Mouse (Mus musculus): ENCODE data around the gene Kif1a. TPM values are rescaled to one million over a fixed set of nuclear protein-coding genes. Genes with fewer than 3 reads are reported as not detected.
"Not testable (repeated sequence)": the region's sequence is repeated elsewhere in the genome, so short reads cannot be mapped to it uniquely, and the experiment has no call there.

The Kif1a gene
- total RNA-seq, 2 experiments from 2014 or later, result not detected

GRCm38 (mm10) chr1:92979073-92979602, 122.6 kb downstream of the Kif1a start:
- no peak for ATAC-seq (replicated peaks; ENCODE audit: poor library complexity, severe bottlenecking)

DNA sequence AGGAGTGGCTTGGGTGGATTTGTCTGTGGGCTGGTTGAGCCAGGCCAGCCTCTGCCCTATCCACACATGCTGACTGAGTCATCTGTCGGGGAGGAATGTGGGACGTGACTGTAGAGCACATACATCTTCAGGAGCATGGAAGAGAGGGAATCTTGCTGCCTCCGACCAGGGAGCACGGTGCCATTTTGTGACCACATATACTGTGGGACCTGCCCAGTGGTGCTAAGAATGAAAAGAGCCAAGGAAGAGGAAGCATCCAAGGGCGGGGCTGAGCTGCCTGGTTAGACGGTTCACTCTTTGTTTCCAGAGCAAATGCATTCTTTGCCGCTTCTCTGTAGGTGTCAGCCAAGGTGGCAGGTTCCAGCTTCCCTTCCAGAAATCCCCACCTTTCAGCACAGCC, 123.1 kb downstream of the Kif1a start:
- no peak for ATAC-seq (replicated peaks; ENCODE audit: poor library complexity, severe bottlenecking)

GRCm38 (mm10) chr1:92976141-92976566, 125.6 kb downstream of the Kif1a start:
- peak; percentile 15 for ATAC-seq (replicated peaks; ENCODE audit: poor library complexity, severe bottlenecking)

- peak; percentile 75 for ATAC-seq (replicated peaks; ENCODE audit: poor library complexity, severe bottlenecking)
Observed at GRCm38 (mm10) chr1:92972854-92973253, 128.9 kb downstream of the Kif1a start.

DNA sequence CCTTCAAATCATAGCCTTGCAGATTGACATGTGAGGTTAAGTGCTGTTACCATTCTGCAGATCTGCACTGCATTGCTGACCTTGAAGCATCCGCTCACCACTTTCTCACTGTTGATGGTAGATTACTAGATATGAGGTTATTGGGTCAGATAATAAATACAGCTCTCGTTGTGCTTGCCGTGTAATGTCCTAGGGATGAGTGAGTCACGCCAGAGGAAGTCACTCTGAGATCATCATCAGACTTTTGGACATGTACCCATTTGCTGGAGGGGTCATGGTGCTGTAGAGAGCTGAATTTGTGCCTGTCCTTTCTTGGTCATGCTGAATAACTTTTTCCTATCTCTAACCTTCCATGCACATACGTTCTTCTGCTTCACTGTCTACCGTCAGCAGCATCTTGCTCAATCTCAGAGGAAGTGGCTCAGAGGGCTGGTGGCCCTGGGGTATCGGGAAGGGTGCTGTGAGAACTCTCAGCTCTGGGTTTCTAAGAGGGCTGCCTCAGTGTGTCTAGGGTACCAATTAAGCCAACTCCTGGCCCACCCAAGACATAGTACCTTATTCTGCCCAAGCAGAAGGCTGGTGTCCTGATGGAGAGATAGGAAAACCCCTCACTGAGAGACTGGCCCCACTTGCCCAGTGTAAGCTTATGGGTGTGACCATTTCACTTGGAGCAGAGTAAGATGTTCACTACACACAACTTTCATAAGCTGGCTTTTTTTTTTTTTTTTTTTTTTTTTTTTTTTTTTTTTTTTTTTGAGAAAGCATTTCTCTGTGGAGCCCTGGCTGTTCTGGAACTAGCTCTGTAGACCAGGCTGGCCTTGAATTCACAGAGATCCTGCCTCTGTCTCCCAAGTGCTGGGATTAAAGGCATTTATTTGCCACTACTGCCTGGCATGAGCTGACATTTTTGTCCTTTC, 129.6 kb downstream of the Kif1a start:
- ATAC-seq (replicated peaks; ENCODE audit: poor library complexity, severe bottlenecking), result peak; percentile 83

DNA sequence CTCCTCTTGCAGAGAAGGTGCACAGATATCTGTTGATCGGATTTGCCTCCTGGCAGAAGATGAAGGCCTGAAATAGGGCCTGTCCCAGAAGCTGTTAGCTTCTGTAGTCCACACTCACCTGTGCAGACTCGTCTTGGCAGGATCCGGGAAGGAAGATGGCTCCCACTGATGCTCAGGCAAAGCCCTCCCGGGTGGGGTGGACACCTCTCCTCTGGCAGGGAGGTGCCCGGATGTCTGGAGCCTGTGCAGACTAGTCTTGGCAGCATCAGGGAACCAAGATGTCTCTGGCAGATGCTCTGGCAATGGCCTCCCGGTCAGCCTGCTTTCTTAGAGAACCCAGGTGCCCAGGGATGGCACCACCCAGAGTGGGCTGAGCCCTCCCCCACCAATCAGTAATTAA, 131.0 kb downstream of the Kif1a start:
- ATAC-seq (replicated peaks; ENCODE audit: poor library complexity, severe bottlenecking), result not testable (repeated sequence)

Other genes starting within 250 kb of the Kif1a start
- not detected in 2 replicates for gene Ankmy1, start 199.0 kb downstream of the Kif1a start, total RNA-seq (2014; fragmentation: Nextera tagmentation)
- 0.15 and 0.34 TPM in 2 replicates for gene Ankmy1, start 199.0 kb downstream of the Kif1a start, total RNA-seq (2017)
- 7.4 and 13.4 TPM in 2 replicates for gene Dusp28, start 195.0 kb downstream of the Kif1a start, total RNA-seq (2014; fragmentation: Nextera tagmentation)
- gene Dusp28, start 195.0 kb downstream of the Kif1a start, total RNA-seq (2017), result 2.6 and 5.5 TPM in 2 replicates
- 20.3 and 38.0 TPM in 2 replicates for gene Rnpepl1, start 191.2 kb downstream of the Kif1a start, total RNA-seq (2014; fragmentation: Nextera tagmentation)
- 8.4 and 15.5 TPM in 2 replicates for gene Rnpepl1, start 191.2 kb downstream of the Kif1a start, total RNA-seq (2017)
- gene Capn10, start 167.6 kb downstream of the Kif1a start, total RNA-seq (2014; fragmentation: Nextera tagmentation), result 11.6 and 12.7 TPM in 2 replicates
- gene Capn10, start 167.6 kb downstream of the Kif1a start, total RNA-seq (2017), result 8.1 and 9.2 TPM in 2 replicates
- gene Gpr35, start 151.1 kb downstream of the Kif1a start, total RNA-seq (2014; fragmentation: Nextera tagmentation), result 0.58 TPM in 1 of 2 replicates, not detected in the other
- 0.04 and 0.26 TPM in 2 replicates for gene Gpr35, start 151.1 kb downstream of the Kif1a start, total RNA-seq (2017)
- gene Aqp12, start 95.6 kb downstream of the Kif1a start, total RNA-seq (2014; fragmentation: Nextera tagmentation), result not detected in 2 replicates
- not detected in 2 replicates for gene Aqp12, start 95.6 kb downstream of the Kif1a start, total RNA-seq (2017)
- not detected in 2 replicates for gene Agxt, start 33.3 kb upstream of the Kif1a start, total RNA-seq (2014; fragmentation: Nextera tagmentation)
- not detected in 2 replicates for gene Agxt, start 33.3 kb upstream of the Kif1a start, total RNA-seq (2017)
- gene 2310007B03Rik, start 59.0 kb upstream of the Kif1a start, total RNA-seq (2014; fragmentation: Nextera tagmentation), result not detected in 2 replicates
- not detected in 2 replicates for gene 2310007B03Rik, start 59.0 kb upstream of the Kif1a start, total RNA-seq (2017)
- not detected in 2 replicates for gene Crocc2, start 66.8 kb upstream of the Kif1a start, total RNA-seq (2014; fragmentation: Nextera tagmentation)
- not detected in 2 replicates for gene Crocc2, start 66.8 kb upstream of the Kif1a start, total RNA-seq (2017)
- gene Sned1, start 133.9 kb upstream of the Kif1a start, total RNA-seq (2014; fragmentation: Nextera tagmentation), result 0.30 and 0.70 TPM in 2 replicates
- gene Sned1, start 133.9 kb upstream of the Kif1a start, total RNA-seq (2017), result 0.05 and 0.13 TPM in 2 replicates
- 15.1 and 19.0 TPM in 2 replicates for gene Mterf4, start 204.0 kb upstream of the Kif1a start, total RNA-seq (2014; fragmentation: Nextera tagmentation)
- gene Mterf4, start 204.0 kb upstream of the Kif1a start, total RNA-seq (2017), result 13.3 and 22.9 TPM in 2 replicates
- gene Ppp1r7, start 240.9 kb upstream of the Kif1a start, total RNA-seq (2014; fragmentation: Nextera tagmentation), result 8.1 and 40.0 TPM in 2 replicates
- 21.3 and 29.2 TPM in 2 replicates for gene Ppp1r7, start 240.9 kb upstream of the Kif1a start, total RNA-seq (2017)
- 12.7 and 22.0 TPM in 2 replicates for gene Pask, start 241.5 kb upstream of the Kif1a start, total RNA-seq (2014; fragmentation: Nextera tagmentation)
- 10.0 and 13.1 TPM in 2 replicates for gene Pask, start 241.5 kb upstream of the Kif1a start, total RNA-seq (2017)

All from granulocyte monocyte progenitor cell, adult 5-6 weeks (primary cell).